Mouse (Mus musculus) forebrain, embryonic 11.5 days (tissue): ENCODE data around the gene Dnajb8. TPM values are rescaled to one million over a fixed set of nuclear protein-coding genes. Genes with fewer than 3 reads are reported as not detected.

ENCODE experiments used
- ATAC-seq: fragments of 200-750 bp; cut with Nextera tagmentation; replicated peaks from 2 replicates; pipeline ENCODE4 v1.8.0; 2017; ENCODE audit warnings: moderate TSS enrichment; ENCODE audit not compliant: low FRiP score
- DNase-seq: peaks from one replicate; pipeline ENCODE4 v3.0.0-alpha.2; 2017; ENCODE audit warnings: low spot score
- H3K27ac ChIP-seq: fragments of 300-500 bp; sonication (generic); 2 replicates; pipeline ENCODE4 v1.5.1; 2014; ENCODE audit warnings: low read depth, low read length
- H3K27me3 ChIP-seq: fragments of 300-500 bp; sonication (generic); 2 replicates; pipeline ENCODE4 v1.6.1; 2014; ENCODE audit warnings: mild to moderate bottlenecking, low read length, mixed read lengths; ENCODE audit not compliant: control insufficient read depth, insufficient read depth
- H3K36me3 ChIP-seq: fragments of 300-500 bp; sonication (generic); 2 replicates; pipeline ENCODE4 v1.6.1; 2014; ENCODE audit warnings: mild to moderate bottlenecking, low read length, moderate library complexity, mixed read lengths; ENCODE audit not compliant: control insufficient read depth, insufficient read depth
- H3K4me1 ChIP-seq: fragments of 300-500 bp; sonication (generic); replicated peaks from 2 replicates; pipeline ENCODE4 v1.6.1; 2014; ENCODE audit warnings: low read length, mixed read lengths; ENCODE audit not compliant: control insufficient read depth, insufficient read depth
- H3K4me2 ChIP-seq: fragments of 300-500 bp; sonication (generic); 2 replicates; pipeline ENCODE4 v1.6.1; 2014; ENCODE audit warnings: low read depth, mild to moderate bottlenecking, low read length, moderate library complexity, mixed read lengths; ENCODE audit not compliant: severe bottlenecking
- H3K4me3 ChIP-seq: fragments of 300-500 bp; sonication (generic); 2 replicates; pipeline ENCODE4 v1.5.1; 2014; ENCODE audit warnings: low read depth, low read length
- H3K9ac ChIP-seq: fragments of 300-500 bp; sonication (generic); 2 replicates; pipeline ENCODE4 v1.6.1; 2014; ENCODE audit warnings: low read length
- H3K9me3 ChIP-seq: fragments of 300-500 bp; sonication (generic); 2 replicates; pipeline ENCODE4 v1.6.1; 2016; ENCODE audit warnings: low read length, mixed read lengths; ENCODE audit not compliant: control insufficient read depth
- WGBS: fragments of 180-500 bp; shearing (Covaris S2); extraction: QIAGEN DNeasy Blood & Tissue Kit; methylation state at CpG from one replicate; pipeline ENCODE4 v1.1.7; 2014; 5-methylcytosine and 5-hydroxymethylcytosine counted together
- polyA plus RNA-seq: library from polyadenylated mRNA; unstranded; fragments of >200 nt; fragmentation: Nextera tagmentation; extraction: Ambion mirVana; gene quantifications from 2 replicates; pipeline ENCODE4 v1.2.1, GENCODE M21; 2014

Gene Dnajb8
- polyA plus RNA-seq, 1 experiment from 2014 or later: not detected

- Histone ChIP-seq H3K27me3 (peaks cover 18% of the 10 kb centered on the region), H3K4me3 (no peak overlapping the region), H3K9me3 (no peaks in the 10 kb centered on the region), H3K4me2 (no peak overlapping the region), H3K27ac (no peak overlapping the region), H3K9ac (no peak overlapping the region), H3K4me1 (peaks cover 14% of the 10 kb centered on the region), H3K36me3 (no peaks in the 10 kb centered on the region)
- WGBS: 59% methylated on average over 6 of the region's 6 CpGs
- ATAC-seq (no peak), DNase-seq (no peak)
Measured at GRCm38 (mm10) chr6:88232221-88232620, 10.2 kb downstream of the Dnajb8 start.

- Histone ChIP-seq H3K27me3 (peaks cover 17% of the 10 kb centered on the region), H3K4me2 (no peak overlapping the region), H3K36me3 (no peaks in the 10 kb centered on the region), H3K27ac (no peak overlapping the region), H3K4me1 (peaks cover 14% of the 10 kb centered on the region), H3K9me3 (no peaks in the 10 kb centered on the region), H3K4me3 (no peak overlapping the region), H3K9ac (no peak overlapping the region)
- ATAC-seq (no peak), DNase-seq (no peak)
- 79% methylated on average over 8 of the region's 8 CpGs for WGBS
Measured at GRCm38 (mm10) chr6:88233996-88234395, 11.9 kb downstream of the Dnajb8 start.

- Histone ChIP-seq H3K4me2 (peak overlapping the region; percentile 56; the same call in 1 of the 2 replicates), H3K4me3 (no peak overlapping the region)
Measured at GRCm38 (mm10) chr6:88235461-88235860, 13.4 kb downstream of the Dnajb8 start.

GRCm38 (mm10) chr6:88235983-88236382, 13.9 kb downstream of the Dnajb8 start:
- Histone ChIP-seq H3K4me1 (peaks cover 14% of the 10 kb centered on the region), H3K9ac (peak overlapping the region; percentile 28; the same call in 1 of the 2 replicates), H3K27ac (no peak overlapping the region), H3K36me3 (no peaks in the 10 kb centered on the region), H3K4me3 (peak overlapping the region; percentile 18; the same call in 1 of the 2 replicates), H3K27me3 (peaks cover 17% of the 10 kb centered on the region), H3K4me2 (peak overlapping the region; percentile 56), H3K9me3 (no peaks in the 10 kb centered on the region)
- DNase-seq (peak; percentile 78), ATAC-seq (peak; percentile 87)
- 2% methylated on average over 16 of the region's 17 CpGs for WGBS

More at GRCm38 (mm10) chr6:88235461-88235860, 13.4 kb downstream of the Dnajb8 start:
- 20% methylated on average over 8 of the region's 8 CpGs for WGBS
- Histone ChIP-seq H3K27me3 (peaks cover 17% of the 10 kb centered on the region), H3K4me1 (peaks cover 14% of the 10 kb centered on the region), H3K9ac (no peak overlapping the region), H3K9me3 (no peaks in the 10 kb centered on the region), H3K27ac (no peak overlapping the region), H3K36me3 (no peaks in the 10 kb centered on the region)
- DNase-seq: no peak
- no peak for ATAC-seq

- Histone ChIP-seq H3K27me3 (peaks cover 17% of the 10 kb centered on the region), H3K27ac (no peak overlapping the region), H3K9me3 (no peaks in the 10 kb centered on the region), H3K36me3 (no peaks in the 10 kb centered on the region), H3K4me2 (peak overlapping the region; percentile 56), H3K4me3 (no peak overlapping the region), H3K4me1 (peaks cover 16% of the 10 kb centered on the region), H3K9ac (peak overlapping the region; percentile 28; the same call in 1 of the 2 replicates)
- ATAC-seq: peak; percentile 43; the same call in 1 of the 2 replicates
- WGBS: 15% methylated on average over 7 of the region's 7 CpGs
- DNase-seq: no peak
Measured at GRCm38 (mm10) chr6:88236513-88236912, 14.4 kb downstream of the Dnajb8 start.

GRCm38 (mm10) chr6:88242604-88243003, 20.5 kb downstream of the Dnajb8 start:
- WGBS: under 1% methylated on average over 15 of the region's 15 CpGs
- H3K27me3 ChIP-seq: no peaks in the 10 kb centered on the region; the same call in 1 of the 2 replicates
- no peaks in the 10 kb centered on the region for H3K36me3 ChIP-seq
- H3K27ac ChIP-seq: no peak overlapping the region
- peak; percentile 81 for ATAC-seq
- H3K9ac ChIP-seq: no peak overlapping the region
- H3K4me1 ChIP-seq: 0 out of 2 replicates have a peak, but pooled peaks cover 2% of the 10 kb centered on the region
- H3K9me3 ChIP-seq: no peaks in the 10 kb centered on the region
- no peak overlapping the region for H3K4me3 ChIP-seq
- no peak overlapping the region for H3K4me2 ChIP-seq
- DNase-seq: peak; percentile 87

GRCm38 (mm10) chr6:88249231-88249630, 27.2 kb downstream of the Dnajb8 start:
- Histone ChIP-seq H3K36me3 (no peaks in the 10 kb centered on the region), H3K4me1 (no peaks in the 10 kb centered on the region), H3K4me2 (no peak overlapping the region), H3K27ac (no peak overlapping the region), H3K9me3 (no peaks in the 10 kb centered on the region), H3K27me3 (no peaks in the 10 kb centered on the region), H3K9ac (no peak overlapping the region), H3K4me3 (no peak overlapping the region)
- DNase-seq (no peak), ATAC-seq (no peak)
- WGBS: 100% methylated on average over 1 of the region's 1 CpGs

GRCm38 (mm10) chr6:88251396-88251795, 29.3 kb downstream of the Dnajb8 start:
- Histone ChIP-seq H3K9ac (no peak overlapping the region), H3K4me2 (no peak overlapping the region), H3K27ac (no peak overlapping the region), H3K27me3 (no peaks in the 10 kb centered on the region), H3K4me3 (no peak overlapping the region), H3K9me3 (no peaks in the 10 kb centered on the region), H3K36me3 (no peaks in the 10 kb centered on the region), H3K4me1 (no peaks in the 10 kb centered on the region)
- 81% methylated on average over 1 of the region's 1 CpGs for WGBS
- ATAC-seq: no peak
- no peak for DNase-seq

- no peak overlapping the region for H3K27ac ChIP-seq
- WGBS: 83% methylated on average over 7 of the region's 7 CpGs
Measured at GRCm38 (mm10) chr6:88251798-88252478, 29.9 kb downstream of the Dnajb8 start.

More at GRCm38 (mm10) chr6:88251798-88252478, 29.9 kb downstream of the Dnajb8 start:
- Histone ChIP-seq H3K4me2 (no peak overlapping the region), H3K9ac (no peak overlapping the region), H3K27me3 (no peaks in the 10 kb centered on the region), H3K4me3 (no peak overlapping the region), H3K36me3 (no peaks in the 10 kb centered on the region), H3K9me3 (no peaks in the 10 kb centered on the region), H3K4me1 (no peaks in the 10 kb centered on the region)
- no peak for ATAC-seq
- no peak for DNase-seq
